Mouse (Mus musculus): ENCODE results near the gene Glipr2.

Gene Glipr2

DNA sequence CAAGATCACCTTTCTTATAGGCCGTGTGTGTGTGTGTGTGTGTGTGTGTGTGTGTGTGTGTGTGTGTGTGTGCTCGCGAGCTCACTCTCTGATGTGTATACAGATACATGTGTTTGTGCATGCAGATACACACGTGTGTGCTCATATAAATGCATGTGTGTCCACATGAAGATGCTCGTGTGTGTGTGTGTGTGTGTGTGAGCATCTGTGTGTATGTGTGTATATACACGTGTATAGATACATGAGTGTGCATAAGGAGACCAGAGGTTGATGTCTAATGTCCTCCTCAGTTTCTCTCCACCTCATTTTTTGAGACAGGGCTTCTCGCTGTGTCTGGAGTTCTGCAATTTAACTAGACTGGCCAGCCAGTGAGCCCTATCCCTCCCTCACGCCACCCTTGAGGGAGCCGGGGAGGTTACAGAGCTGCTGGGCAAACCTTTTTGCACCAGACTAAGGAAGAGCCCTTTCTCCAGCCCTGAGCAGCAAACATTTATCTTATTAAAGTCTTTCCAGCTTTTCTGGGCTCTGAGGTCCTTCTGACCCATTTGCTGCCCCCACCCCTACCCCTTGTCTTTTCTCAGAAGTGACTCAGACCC, 14.4 kb downstream of the Glipr2 start:
- DNase-seq = no peak

DNA sequence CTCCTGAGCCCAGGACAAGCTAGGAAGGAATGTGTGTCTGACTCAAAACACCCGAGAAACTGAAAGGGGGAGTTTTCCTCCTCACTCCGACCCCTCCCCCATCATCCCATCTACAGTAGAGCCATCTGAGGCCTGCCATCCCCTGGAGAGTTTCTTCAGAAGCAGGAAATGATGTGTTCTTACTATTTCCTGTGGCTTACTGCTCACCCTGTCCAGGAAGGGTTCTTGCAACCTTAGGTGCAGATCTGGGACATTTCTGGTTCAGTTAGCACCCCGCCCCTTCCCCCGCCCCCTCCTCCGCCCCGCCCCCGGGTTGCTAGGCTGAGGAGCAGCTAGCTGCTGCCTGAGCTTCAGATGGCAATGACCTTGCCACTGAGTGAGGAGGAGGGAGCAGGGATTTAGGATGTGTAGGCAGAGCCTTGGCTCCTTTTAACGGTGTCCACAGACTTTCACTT, 15.0 kb downstream of the Glipr2 start:
- peak; percentile 38 for DNase-seq

DNA sequence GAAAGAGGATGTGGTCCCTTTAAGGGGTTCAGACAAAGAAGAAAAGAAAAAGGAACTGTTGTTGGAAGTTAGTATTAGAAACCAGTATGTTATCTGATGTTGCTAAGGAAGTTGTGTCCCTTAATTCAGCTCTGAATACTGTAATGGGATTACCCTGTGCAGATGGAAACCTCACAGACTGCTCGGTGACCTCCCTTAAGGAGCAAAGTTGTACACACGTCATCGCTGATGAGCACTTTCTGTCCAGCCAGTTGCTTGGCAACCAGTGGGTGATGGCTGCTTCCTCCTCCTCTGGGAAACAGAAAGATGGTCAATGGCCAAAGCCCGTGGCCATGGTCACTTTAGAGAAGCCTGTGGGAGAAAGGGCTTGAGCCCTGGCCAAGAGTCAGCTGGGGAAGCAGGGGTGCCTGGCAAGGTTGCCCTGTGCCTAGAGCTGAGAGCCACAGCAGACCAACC, 16.4 kb downstream of the Glipr2 start:
- DNase-seq = peak; percentile 14

DNA sequence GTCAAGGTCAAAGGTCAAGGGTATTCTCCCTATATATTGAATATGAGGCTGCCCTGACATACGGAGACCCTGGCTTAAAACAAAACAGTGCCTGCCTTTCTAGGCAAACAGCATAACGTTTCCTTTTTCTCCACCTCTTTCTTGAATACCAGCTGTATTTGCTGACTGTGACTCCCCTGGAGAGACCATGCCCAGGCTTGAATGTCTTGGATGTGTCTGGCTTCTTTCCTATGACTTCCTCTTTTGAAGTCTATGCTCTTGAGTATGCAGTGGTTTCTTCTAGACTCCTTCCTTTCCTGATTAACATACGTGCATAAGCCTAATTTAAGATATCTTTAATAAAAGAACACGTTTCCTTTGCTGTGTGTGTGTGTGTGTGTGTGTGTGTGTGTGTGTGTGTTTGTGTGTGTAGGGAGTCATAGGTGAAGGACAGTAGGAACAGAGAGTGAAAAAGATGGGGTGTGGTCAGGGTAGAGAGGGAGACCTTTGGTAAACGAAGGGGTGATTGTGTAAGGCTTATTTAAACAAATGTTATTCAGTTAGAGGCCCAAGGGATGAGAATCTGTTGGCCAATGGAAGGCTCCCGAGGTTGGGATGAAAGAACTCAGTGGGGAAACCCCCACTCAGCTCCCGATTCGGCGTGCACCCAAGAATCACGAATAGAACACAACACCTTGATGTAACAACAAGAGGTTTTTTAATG, 17.9 kb downstream of the Glipr2 start:
- no peak for DNase-seq

DNA sequence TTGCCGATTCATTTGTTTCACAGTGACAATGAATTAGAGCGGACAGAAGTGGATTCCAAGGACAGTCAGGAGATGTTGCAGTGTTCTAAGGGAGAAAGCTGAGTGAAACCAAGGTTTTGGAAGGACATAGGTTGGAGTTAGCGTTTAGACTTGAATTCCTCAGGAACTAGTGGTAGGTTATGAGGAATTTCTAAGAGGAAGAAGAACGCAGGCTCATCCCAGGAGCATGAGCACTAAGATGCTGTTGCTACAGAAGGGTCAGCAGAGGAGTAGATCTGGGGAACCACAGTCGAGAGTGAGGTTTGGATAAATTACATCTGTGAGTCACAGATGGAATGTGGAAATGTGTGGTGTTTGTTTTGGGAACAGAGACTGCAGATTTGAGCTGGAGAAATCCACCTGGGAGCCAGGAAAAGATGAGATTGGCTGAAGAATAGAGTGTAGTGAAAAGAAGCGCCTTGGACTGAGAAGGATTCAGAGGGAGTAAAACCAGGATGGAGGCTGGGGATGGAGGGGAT, 19.1 kb downstream of the Glipr2 start:
- no peak for DNase-seq

DNA sequence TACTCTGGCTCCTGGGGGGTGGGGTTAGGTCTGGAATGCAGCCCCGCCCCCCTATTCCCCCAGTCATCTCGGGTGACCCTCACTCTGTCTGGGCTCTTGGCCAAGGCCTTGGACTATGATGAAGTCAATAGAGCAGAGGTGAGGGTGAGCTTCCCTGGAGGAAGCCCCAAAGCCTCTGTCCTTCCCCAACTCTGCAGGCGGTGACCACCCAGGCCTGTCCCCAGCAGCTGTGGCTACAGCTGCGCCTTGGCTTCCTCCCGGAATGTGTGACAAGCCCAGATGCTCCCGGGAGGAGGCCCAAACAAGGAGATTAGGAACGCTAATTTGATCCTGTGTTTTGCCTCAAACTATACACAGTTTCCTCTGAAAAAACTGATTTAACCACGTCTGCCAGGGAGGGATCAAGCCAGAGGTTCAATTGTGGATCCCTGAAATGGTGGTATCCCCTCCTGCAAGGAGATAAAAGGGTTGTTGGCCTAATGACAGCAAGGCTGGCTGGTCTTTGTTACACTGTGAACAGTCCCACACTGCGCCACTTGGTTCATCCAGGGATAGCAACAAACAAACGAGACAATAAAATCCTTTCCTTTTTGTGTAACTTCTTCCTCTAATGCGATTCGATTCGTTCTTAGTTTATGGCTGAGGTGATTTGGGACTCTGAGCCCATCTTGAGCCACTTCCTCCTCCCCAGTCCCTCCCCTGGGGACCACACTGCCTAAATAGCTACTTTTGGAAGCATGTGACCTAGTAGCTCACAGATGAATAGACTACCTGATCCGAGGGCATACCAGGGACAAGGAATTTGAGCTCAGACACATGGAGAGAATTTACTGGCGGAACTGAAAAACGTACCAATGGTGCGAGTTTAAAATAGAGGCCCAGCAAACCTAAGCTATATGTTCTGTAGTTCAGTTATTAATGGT, 21.6 kb downstream of the Glipr2 start:
- peak; percentile 14 for DNase-seq

DNA sequence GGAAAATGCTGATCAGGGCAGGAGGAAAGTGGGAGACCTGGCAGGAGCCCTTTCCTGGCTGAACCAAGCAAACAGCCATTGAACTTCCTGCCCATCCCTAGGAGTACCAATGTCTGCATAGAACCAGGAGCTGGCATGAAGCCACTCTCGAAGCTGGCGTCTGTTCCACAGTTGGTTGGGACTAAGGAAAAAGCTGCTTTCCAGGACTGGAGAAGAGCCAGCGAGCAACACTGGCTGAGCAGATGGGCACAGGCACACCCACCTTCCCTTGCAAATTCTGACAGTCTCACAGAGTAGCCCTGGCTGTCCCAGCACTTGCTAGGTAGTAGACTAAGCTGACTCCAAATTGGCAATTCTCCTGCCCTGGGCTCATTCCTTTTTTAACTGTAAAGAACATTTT, 22.5 kb downstream of the Glipr2 start:
- peak; percentile 31 for DNase-seq

DNA sequence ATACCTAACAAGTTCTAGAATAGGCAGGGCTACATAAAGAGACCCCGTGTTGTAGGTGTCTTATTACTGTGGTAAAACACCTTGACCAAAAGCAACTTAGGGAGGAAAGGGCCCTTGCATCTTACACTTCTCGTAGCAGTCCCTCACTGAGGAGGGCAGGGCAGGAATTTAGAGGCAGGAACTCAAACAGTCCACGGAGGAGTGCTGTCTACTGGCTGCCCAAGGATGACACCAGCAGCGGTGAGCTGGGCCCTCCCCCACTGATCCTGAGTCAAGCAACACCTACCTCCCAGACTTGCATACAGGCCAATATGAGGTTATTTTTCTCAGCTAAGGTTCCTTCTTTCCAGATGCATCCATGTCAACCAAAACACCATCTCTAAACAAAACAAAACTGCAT, 23.0 kb downstream of the Glipr2 start:
- no peak for DNase-seq

DNA sequence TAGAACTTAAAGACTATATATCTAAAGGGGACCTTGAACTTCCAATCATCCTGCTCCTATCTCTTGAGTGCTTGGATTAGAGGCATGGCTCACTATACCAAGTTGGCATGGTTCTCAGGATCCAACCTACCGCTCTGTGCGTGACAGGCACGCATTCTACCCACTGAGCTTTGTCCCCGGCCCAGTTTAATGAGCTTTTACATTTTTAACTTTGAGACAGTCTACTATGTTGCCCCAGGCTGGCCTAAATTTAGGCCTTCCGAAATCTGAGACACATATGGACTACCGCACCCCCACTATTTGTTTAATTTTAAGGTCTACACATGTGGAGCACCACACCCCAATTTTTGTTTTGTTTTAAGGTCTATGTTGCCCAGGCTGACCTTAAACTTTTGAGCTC, 23.6 kb downstream of the Glipr2 start:
- DNase-seq = no peak

DNA sequence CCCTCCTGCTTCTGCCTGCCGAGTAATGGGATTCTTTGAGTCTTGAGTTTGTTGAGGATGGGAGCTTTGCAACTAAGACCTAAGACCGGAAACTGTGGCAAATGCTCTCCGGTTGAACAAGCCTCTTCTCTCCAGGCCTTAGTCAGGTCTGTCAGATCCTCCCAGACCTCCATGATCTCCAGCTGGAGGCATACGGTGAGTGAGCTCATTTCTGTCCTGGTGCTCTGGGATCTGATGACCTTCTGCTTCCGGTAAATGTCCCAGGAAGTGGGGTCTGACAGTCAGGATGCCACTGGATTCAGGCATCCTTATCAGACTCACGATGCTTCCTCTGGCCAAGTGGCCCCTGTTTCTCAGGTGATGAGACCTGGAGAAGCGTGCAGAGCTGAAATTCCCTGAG, 24.1 kb downstream of the Glipr2 start:
- DNase-seq = no peak

DNA sequence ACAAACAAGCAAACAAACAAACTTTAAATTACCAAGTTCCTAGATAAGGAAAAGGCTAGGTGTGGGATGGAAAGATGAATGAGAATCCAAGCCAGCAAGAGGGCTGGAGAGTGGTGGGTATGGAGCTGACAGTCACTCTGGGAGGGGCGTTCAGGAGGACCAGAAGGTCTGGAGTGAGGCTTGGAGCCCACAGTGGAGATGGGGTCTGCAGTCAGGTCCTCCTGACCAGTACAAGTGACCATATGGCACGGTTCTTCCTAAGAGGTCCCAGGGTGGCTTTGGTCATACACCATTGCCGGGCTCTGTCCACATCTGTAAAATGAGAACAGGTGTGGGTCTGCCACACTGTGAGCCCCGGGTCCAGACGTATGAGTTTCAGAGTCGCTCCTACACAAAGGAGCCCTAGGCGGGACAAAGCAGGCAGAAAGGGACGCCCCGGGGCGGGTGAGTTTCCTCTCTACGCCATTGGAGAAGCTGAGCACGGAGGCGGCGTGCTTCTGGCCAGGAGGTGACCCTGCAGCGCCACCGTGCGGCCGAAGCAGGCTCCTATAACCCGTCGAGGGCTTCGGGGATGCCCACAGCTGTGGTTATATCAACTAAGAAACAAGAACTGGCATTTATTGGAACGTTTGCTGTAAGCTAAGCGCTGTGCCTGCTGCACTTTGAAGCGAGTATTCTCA, 25.0 kb downstream of the Glipr2 start:
- peak; percentile 82 for DNase-seq

DNA sequence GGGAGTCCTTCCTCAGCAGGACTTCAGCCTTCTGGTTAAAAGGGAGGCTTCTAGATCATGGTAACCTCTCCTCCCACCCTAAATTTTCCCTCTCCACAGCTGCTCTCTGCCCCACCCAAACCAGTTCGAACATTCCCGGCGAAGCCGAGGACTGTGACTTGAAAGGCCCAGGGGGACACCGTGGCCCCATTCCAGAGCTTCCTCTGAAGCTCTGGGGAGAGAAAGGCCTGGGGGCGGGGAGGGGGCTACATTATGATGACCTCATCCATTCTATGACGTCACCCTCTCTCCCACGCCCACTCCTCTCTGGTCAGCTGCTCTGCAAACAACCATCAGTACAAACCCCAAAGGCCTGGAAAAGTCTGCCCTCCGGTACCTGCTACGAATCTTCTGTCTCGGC, 26.0 kb downstream of the Glipr2 start, which contains the start of gene Ccin:
Gene Ccin (plus strand): TSS at position 303 of the 400 bp plus-strand sequence.
- DNase-seq = no peak

DNA sequence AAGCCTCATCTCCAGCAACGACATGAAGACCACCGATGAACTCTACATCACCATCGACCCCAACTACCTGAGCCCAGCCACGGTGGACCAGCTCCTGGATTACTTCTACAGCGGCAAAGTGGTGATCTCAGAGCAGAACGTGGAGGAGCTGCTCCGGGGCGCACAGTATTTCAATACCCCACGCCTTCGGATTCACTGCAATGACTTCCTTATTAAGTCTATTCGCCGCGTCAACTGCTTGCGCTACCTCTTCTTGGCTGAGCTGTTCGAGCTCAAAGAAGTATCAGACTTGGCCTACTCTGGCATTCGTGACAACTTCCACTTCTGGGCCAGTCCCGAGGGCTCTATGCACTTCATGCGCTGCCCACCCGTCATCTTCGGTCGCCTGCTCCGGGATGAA, 26.6 kb downstream of the Glipr2 start:
- DNase-seq = no peak

DNA sequence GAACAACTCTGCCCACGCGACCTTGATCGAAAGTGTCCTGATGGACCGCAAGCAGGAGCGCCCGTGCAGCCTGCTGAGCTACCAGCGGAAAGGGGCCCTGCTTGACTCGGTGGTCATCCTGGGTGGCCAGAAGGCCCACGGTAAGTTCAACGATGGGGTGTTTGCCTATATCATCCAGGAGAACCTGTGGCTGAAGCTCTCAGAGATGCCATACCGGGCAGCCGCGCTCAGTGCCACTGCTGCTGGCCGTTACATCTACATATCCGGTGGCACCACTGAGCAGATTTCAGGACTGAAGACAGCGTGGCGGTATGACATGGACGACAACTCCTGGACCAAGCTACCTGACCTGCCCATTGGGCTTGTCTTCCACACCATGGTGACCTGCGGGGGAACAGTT, 27.1 kb downstream of the Glipr2 start:
- DNase-seq = no peak

DNA sequence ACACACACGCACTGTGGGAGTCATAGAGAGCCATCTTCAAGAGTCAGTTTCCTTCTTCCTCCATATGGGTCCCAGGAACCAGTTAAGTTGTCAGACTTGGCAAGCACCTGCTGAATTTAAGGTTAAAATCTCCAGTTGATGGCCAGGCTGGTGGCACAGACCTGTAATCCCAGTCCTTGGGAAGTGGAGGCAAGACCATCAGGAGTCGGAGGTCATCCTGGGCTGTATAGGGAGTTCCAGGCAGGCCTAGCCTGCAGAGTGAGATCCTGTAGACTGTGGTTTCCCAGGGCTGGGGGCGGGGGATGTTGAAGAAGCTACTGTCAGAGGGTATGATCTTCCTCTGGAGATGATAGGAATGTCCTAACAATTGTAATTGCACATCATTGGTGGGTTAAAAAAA, 31.8 kb downstream of the Glipr2 start:
- DNase-seq = no peak

DNA sequence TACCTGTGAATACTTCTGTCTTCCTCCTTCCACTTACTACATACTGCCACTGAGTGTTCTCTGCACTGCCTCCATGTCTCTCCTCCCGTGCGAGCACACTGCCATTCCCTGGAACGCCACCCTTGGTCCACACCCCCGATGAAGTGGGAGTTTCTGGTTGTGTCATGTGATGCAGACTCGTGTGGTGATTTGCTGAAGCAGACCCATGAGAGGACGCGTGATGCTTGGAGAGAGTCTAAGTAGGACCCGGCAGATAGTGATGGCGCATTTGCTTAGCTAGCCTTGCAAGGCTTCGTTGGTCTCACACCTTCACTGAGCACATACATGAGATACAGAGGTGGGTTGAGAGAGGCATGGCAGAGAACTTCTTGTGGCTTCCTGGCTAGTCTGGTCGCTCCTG, 35.9 kb downstream of the Glipr2 start:
- DNase-seq = no peak

DNA sequence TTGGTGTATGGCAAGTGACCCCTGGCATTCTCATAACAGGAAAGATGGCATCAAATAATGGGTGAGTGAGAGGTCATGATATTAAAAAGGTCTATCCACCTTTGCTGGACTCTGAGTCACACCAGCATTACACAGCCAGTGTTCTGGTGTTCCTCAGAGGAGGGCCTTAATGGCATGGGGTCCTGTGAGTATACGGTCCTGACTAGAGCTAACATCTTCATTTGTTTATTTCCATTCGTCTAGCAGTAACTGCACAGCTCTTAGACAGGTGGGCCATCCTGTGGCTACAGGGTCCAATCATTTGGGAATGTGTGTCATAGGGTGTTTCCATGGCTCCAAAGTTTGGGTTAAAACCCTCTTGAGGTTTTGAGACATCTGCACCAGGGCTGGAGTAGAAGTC, 37.1 kb downstream of the Glipr2 start:
- DNase-seq = no peak

DNA sequence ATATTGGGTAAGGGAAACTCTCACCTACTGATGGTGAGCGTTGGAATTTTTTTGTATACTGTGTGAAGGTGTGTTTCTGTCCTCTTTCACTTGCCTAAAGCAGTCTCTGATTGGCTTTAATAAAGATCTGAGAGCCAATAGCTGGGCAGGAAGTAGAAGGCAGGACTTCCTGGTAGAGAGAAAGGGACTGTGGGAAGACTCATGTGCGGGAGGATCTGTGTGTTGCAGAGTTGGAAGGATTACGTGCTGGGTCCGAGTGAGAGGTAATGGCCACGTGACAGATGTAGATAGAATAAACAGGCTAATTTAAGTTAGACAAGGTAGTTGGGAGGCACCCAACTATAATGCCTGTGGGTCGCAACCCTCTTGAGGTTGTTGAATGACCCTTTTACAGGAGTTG, 46.4 kb downstream of the Glipr2 start:
- no peak for DNase-seq

DNA sequence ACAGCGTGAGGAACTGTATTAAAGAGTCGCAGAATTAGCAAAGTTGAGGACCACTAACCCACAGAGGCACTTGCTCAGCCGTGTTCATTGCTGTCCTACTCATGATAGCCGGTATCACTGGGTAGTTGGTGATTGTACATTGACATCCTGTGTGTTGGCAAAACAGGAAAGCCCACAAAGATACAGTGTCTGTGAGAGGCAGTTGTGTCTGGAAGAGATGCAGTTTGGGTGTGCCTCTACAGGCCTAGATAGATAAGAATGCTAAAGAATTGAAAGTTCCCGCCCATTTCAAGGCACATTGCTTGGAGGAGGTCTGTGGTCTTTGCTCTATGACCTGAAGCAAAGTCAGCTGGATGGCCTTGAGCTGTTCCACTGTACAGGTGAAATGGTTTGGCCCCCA, 46.9 kb downstream of the Glipr2 start, which contains the start of gene Clta:
Gene Clta (plus strand): TSS at position 327 of the 400 bp plus-strand sequence.
- no peak for DNase-seq

DNA sequence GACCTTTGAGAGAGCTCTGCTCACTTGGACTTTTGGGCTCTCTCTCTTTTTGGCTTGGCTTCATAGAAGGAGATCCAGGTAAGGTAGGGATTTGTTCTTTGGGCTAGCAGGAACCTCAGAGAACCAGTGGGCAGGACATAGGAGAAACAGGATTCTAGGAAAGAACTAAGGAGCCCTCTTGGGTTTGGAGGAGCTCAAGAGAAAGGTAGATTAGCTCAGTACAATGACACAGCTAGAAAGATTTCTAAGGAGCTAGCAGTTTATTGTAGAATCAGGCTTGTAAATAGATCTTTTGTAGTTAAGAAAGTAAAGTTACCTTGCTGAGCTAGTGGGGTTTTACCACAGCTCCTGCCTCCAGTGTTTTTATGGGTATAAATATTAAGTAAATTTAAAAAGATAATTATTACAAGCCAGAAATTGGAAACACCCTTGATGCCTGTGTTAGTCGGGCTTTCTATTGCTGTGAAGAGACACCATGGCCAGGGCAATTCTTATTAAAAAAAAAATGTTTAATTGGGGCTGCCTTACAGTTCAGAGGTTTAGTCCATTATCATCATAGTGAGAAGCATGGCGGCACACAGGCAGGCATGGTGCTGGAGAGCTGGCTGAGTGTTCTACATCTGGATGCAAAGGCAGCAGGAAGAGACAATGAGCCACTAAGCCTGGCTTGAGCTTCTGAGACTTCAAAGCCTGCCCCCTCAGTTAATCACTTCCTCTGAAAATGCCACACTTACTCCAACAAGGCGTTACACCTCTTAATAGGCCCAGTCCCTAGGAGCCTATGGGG, 47.6 kb downstream of the Glipr2 start:
- no peak for DNase-seq

DNA sequence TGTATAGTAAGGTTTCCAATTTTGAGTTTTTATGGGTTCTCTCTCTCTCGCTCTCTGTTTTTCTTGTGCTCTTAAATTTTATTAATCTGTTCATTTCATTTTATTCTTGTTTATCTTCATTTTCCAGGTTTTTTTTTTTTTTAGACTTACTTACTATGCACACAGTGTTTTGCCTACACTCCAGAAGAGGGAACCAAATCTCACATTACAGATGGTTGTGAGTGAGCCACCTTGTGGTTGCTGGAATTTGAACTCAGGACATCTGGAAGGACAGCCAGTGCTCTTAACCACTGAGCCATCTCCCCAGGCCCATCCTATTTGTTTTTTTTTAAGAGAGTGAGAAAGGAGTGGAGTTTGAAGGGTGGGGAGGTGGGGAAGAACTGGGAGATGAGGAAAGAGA, 53.0 kb downstream of the Glipr2 start:
- no peak for DNase-seq

DNA sequence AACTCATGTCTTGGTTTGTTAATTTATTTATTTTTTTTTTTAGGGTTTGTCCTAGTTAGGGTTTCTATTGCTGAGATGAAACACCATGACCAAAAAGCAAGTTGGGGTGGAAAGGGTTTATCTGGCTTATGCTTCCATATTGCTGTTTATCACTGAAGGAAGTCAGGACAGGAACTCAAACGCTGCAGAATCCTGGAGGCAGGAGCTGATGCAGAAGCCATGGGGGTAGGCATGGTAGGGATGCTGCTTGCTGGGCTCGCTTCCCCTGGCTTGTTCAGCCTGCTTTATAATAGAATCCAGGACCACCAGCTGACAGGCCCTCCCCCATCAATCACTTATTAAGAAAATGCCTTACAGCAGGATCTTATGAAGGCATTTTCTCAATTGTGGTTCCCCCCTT, 53.7 kb downstream of the Glipr2 start:
- no peak for DNase-seq

Measured in kidney, adult 11 months (tissue).